Mouse (Mus musculus) olfactory bulb, adult 2 months (tissue): ENCODE measurements around the gene Kcnd1.

Experiments used
- CTCF ChIP-seq: fragments of 200-500 bp; IDR thresholded peaks from 2 replicates; pipeline ENCODE4 v1.5.1; 2012; ENCODE audit warnings: low read depth, mild to moderate bottlenecking, low read length, moderate library complexity; ENCODE audit not compliant: insufficient read depth
- POLR2A ChIP-seq: fragments of 200-500 bp; IDR thresholded peaks from 2 replicates; pipeline ENCODE4 v1.6.1; 2012; ENCODE audit warnings: mild to moderate bottlenecking, low read depth, low read length, moderate library complexity; ENCODE audit not compliant: insufficient read depth

DNA sequence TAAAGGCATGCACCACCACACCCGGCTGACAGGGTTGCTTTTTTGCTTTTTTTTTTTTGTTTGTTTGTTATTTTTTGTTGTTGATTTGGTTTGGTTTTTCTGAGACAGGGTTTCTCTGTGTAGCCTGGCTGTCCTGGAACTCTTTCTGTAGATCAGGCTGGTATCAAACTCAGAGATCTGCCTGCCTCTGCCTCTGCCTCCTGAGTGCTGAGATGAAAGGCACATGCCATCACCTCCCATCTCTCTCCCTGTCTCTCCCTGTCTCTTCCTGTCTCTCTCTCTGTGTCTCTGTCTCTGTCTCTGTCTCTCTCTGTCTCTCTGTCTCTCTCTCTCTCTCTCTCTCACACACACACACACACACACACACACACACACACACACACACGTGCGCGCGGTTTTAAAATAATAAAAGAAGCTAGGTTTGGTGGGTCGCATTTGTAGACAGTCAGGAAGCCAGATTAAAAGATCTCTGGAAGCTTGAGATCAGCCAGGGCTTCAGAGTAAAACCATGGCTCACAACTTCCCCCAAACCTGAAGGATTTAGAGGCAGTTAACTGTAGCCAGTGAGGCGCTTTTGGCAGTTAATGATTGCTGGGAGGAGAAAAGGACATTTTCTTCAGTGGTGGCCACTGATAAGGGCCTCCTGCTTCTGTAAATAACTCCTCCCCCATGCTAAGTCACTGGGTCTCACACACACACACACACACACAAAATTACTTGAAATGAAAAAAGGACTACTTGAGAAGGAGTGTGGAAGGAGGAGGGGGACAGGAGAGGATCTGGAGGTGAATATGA is 43.4 kb upstream of the Kcnd1 start:
- TF ChIP-seq CTCF (no peak), POLR2A (no peak)
